Mouse (Mus musculus) liver, adult 2 months (tissue): ENCODE measurements at regions not wholly inside any gene's neighbourhood (a gene's known extent, or its start where the extent isn't known, plus 50 kb on each side); places are given as distances from the start of the nearest gene placed in this dataset.

ENCODE experiments used
- CTCF ChIP-seq: fragments of 200-500 bp; IDR thresholded peaks from 2 replicates; pipeline ENCODE4 v1.5.1; 2011; ENCODE audit warnings: low read depth, low read length, control low read depth
- POLR2A ChIP-seq: fragments of 200-500 bp; IDR thresholded peaks from 2 replicates; pipeline ENCODE4 v1.6.1; 2011; ENCODE audit warnings: low read length, control low read depth; ENCODE audit not compliant: insufficient read depth; ENCODE audit errors: extremely low read depth

DNA sequence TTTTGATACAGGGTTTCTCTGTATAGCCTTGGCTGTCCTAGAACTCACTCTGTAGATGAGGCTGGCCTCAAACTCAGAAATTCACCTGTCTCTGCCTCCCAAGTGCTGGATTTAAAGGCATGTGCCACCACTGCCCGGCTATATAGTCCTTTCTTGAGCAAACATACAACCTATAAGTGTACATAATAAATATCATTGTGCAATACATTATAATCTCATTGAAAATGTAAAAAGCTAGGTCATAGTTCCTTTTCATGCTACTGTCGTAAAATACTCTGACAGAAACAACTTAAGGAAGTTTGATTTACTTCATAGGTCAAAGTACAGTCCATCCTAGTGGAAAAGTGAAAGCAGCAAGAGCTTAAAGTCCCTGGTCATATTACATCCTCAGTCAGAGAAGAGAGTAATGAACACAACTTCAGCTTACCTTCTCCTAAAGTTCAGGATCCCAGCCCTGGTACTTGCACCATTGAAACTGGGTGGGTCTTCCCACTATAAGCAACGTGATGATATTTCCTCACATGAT is 408.4 kb upstream of the Fam174a start:
- no peak for TF ChIP-seq POLR2A
- no peak for TF ChIP-seq CTCF
